Mouse (Mus musculus) central nervous system, embryonic 11.5 days (tissue): ENCODE results near the gene Hecw1. TPM values are rescaled to one million over a fixed set of nuclear protein-coding genes. Genes with fewer than 3 reads are reported as not detected.

Source experiments
- polyA plus RNA-seq: library from polyadenylated mRNA; depleted of rRNA; stranded (reverse); fragments of >200 nt; gene quantifications from 2 replicates; pipeline ENCODE4 v1.2.3, GENCODE M21; 2012; rRNA removed

Gene Hecw1
- polyA plus RNA-seq = 3.5 and 4.4 TPM in 2 replicates

GRCm38 (mm10) chr13:14522906-14523269, at the start of gene Hecw1:
TSS of gene Hecw1 (minus strand) at chr13:14523228.

Other genes starting within 250 kb of the Hecw1 start
- 46.1 and 49.3 TPM in 2 replicates for gene Mrpl32, start 89.9 kb upstream of the Hecw1 start, polyA plus RNA-seq
- 102 and 122 TPM in 2 replicates for gene Psma2, start 90.0 kb upstream of the Hecw1 start, polyA plus RNA-seq
- 10.5 and 14.1 TPM in 2 replicates for gene AW209491, start 106.9 kb upstream of the Hecw1 start, polyA plus RNA-seq